Mouse (Mus musculus): ENCODE results near the gene Cenpt.
A peak's percentile ranks its signal among the peaks of the same experiment; 100 is the strongest.

The Cenpt gene

DNA sequence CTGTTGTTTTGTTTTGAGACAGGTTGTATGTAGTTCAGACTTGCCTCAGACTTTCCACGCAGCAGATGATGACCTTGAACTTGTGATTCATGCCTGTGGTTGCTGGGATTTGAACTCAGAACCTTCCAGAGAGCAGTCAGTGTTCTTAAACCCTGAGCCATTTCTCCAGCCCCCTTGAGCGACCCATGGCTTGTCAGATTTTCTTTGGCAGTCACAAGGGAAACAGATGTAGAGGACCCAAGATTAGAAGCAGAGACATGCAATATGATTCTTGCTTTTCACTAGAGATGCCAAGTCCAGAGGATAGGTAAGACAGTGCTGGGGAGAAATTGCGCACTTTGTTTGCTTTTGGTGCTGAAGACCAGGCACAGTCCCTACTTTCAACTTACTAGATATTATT is at the start of gene Cenpt:
Gene Cenpt (minus strand): TSS at position 101 of the 400 bp plus-strand sequence.
- DNase-seq = no peak

DNA sequence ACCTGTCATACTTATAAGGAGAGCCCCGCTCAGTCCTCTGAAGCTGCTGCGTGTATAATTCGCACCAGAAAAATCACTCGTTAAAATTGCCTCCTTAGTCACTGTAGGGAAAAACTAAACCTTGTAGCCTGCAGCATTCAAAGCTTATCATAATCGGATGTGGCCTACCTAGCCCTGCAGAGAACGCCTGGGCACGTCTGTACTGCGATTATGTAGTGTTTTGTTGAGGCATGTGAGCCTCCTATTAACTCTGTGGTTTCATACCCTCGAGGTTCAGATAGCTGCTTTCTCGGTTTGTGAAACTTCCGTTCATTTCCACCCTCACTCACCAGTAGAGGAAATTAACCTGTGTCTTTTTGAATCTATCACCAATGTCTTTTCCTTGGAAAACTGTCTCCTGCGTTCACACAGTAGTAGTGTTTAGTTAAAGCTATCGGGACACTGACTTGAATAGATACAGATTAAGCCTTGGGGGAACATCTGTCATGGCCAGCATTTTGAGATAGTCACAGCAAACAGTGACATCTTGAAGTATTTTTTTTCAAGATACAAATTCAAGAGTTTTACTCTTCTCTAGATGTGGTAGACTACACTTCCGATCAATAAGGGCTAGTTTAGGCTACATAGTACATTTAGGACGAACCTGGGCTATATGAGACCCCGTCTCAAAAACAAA is 48.0 kb upstream of the Cenpt start:
- DNase-seq = no peak

DNA sequence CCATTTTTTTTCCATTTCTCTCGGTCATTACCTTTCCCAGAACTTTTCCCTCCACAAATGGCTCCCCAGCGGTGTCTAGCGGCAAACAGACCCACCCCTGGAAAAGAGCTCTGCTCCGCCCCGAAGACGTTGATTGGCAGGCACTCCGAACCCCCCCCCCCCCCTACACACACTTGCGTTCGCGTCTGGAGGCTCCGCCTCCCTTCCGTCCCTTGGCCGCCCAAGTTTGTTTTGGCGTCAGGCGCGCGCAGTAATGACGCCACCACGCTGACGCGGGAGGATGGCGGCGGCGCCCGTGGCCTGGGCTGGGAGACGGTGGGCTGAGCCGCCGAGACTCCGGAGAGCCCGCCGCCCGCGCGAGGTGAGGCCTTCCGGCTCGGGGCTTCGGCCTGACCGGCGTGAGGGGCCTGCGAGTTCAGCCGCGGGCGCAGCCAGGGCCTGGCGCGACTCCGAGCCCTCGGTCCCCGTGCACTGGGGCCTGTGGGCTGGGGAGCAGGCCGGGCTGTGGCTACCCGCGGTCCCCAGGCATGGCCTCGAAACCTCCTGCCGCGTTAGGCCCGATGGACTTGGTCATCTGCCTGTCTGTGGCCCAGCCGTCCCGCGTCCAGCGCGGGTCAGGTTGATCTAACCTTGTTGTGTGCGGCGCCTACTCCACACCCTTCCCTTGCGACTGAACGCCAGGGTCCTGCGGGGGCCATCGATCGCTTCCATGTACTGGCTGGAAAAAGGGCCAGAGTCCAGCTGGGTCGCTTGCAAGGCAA is 47.3 kb upstream of the Cenpt start, which contains the start of gene Pskh1:
Gene Pskh1 (plus strand): TSS at position 262 of the 761 bp plus-strand sequence.
- peak; percentile 95 to 96 for DNase-seq

DNA sequence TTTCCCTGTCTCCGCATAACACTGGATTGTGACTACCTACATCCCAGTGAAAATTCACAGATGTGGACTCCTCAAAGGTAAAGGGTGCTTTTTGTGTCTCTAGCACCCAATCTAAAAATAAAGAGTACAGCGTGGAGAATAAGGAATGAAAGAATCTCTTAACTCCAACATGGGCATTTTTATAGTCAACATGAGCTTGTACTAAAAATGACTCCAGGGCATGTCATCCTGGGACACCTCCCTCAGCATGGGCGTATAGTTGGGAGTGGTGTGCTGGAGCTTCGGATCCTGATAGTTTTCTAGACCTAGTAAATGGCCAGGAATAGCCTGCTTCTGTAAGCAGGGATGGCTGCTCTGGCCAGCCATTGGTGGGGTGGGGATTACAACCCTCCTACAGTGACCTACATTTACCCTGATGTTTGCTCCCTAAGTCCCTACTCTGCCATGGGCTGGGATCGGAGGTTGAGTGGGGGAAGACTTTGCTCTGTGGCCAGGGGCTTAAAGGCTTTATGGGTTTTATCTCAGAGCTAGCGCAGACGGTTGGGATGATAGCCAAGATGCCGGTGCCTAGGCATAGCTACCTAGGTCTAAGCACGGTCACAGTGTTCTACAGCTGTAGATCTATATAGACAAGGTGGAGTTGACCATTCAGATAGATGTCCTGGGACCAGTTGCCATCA is 44.9 kb upstream of the Cenpt start:
- no peak for DNase-seq

DNA sequence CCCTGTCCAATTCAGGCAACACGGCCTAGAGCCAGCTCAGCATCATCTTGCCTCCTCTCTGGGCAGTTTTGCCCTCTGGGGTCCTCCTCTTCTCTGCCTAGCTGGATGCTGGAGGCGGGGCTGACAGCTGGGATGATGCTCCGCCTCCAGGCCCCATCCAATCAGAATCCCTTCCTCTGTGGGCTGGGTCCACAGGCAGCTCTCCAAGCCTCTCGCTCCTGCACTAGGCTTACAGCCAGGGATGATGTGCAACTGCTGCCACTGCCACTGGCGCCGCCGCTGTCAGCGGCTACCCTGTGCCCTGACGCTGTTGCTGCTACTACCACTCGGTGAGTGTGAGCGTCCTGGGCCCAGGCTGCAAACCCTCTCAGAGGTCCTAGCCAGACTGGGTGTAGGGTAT is 40.3 kb upstream of the Cenpt start, which contains the start of gene Nrn1l:
Gene Nrn1l (plus strand): TSS at position 229 of the 400 bp plus-strand sequence.
- peak; percentile 80 to 89 for DNase-seq

DNA sequence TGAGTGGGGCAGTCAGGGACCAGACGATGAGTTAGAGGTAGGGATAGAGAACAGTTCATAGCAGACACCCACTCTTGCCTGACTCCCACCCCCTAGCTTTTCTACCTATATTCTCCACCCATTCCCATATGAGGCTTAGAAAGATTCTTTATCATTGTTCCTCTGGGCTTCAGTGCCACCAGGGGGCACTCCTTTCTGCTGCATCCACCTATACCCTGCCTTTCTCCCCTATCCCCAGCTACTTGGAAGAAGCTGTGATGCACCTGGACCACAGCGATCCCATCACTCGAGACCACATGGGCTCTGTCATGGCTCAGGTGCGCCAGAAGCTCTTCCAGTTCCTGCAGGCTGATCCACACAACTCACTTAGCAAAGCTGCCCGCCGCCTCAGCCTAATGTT is 39.4 kb upstream of the Cenpt start:
- peak; percentile 41 to 54 for DNase-seq

DNA sequence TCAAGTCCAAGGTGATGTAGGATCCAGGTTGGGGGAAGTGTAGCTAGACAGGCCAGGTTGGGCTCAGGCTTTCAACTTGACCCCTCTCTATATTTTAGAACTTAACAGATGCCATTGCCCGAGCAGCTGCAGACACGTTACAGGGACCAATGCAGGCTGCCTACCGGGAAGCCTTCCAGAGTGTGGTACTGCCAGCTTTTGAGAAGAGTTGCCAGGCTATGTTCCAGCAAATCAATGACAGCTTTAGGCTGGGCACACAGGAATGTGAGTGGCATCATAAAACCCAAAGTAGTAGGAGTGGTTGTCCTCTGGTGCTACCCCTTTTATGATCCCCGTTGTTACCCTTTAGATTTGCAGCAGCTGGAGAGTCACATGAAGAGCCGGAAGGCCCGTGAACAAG is 37.8 kb upstream of the Cenpt start:
- no peak for DNase-seq

DNA sequence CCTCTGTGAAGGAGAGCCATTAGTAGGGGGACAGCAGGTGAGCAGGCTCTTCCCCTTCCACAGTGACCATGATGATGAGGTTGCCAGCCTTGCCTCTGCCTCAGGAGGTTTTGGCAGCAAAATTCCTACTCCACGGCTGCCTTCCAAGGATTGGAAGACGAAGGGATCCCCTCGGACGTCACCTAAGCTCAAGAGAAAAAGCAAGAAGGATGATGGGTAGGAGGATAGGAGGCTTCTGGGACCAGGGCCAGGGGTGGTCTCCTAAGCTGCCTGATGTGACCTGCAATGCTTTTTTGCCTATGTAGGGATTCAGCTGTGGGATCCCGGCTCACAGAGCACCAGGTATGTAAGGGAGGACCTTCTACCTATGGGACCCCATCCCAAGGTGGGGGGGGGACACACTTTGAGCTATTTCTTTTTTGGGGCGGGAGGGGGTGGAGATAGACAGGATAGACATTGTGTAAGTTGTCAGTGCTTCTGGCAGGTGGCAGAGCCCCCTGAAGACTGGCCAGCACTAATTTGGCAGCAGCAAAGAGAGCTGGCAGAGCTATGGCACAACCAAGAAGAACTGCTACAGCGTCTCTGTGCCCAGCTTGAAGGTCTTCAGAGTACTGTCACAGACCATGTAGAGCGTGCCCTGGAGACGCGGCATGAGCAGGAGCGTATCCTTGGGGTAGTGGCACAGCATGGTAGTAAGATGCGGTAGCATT is 36.8 kb upstream of the Cenpt start:
- DNase-seq = no peak

DNA sequence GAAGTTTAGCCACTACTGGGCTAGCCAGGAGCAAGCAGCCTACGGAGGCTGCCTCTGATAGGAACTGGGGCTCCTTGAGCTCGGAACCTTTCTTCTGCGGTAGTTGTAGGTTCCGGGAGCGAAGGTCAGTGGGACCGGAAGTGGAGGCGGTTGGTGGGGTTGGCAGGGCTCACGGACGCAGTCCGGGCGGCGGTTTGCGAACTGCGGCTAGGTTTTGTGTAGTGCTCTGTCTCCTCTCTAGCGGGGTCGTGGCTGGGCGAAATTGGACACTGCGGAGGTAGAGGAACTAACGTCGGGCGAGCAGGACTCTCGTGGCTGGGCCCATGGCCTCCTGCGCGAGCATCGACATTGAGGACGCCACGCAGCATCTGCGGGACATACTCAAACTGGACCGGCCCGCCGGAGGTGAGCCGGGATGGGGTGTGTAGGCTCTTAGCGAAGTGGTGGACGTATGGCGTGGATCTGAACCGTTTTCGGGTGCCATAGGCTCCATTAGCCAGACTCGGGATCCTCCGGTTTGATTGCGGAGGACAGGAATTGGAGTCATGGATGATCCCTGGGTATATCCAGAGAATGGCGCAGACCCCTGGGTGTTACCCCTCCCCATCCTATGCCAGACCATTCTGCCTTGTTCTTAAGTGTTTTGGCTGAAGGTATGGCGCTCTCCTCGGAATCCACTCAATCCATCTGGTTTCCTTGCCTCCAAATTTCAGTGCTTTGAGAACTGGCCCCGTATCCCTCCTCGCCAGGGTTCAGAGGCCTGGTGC is 27.9 kb upstream of the Cenpt start, which contains the start of gene Edc4:
Gene Edc4 (plus strand): TSS at position 128 of the 767 bp plus-strand sequence.
- peak; percentile 91 to 92 for DNase-seq

DNA sequence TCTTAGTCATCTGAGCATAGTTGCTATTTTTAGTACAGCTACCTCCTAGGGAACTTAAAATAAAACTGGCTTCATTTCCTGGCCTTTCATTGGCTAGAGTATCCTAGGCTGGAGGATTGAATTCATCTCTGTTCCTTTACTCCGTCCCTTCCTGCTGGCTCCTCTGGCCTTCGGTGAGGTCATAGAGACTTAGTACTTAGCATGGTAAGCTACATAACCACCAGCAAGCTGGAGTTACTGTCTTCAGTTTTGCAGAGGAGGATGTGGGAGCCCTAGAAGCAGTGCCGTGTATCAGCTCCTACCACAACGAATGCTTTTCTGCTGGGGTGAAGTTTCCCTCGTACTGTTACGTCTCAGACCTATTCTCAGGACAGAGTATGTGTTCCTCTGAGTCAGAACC is 21.2 kb upstream of the Cenpt start:
- DNase-seq = no peak

DNA sequence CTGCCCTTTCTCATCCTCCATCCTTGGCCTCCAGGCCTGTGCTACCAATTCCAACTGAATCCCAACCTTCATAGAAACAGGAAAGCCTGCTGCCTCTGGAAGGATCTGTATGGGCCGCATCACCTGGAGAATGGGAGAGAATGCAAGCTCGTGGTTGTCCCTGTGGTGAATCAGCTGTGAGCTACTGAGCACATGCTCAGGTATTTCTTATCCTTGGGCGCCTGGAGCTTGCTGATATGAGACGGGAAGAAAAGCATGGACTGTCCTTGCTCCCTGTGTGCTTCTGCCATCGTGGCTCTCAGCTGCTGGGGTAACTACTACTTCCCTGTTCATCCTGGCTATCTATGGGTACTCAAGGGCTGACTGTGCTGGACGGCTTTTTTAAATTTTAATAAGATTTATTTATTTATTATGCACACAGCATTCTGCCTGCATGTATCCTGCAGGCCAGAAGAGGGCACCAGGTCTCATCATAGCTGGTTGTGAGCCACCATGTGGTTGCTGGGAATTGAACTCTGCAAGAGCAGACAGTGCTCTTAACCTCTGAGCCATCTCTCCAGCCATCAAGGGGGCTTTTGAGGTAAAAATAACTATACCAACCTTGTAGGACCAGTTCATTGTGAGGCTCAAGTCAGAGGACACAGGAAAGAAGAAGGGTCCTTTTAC is 13.4 kb upstream of the Cenpt start:
- DNase-seq = peak in 1 of 2 experiments; percentile 18

DNA sequence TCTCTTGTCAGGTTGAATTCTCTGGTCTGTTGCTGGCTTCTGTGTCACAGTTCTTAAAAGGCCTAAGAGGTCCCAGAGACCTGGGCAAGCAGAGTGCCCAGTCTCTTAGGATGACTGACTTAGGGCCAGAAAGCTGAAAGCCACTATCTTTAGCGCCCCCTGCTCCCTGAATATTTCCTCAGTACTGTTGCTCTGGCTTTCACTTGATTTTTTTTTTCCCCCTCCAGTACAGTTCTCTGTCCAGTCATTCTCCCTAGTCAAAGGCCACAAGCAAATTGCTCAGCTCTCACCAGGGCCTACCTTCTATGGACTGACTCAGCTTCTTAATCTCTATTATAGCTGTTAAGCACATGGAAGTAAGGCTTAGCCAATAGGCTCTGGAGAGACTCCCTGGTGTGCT is 8.9 kb upstream of the Cenpt start:
- peak; percentile 27 to 55 for DNase-seq

DNA sequence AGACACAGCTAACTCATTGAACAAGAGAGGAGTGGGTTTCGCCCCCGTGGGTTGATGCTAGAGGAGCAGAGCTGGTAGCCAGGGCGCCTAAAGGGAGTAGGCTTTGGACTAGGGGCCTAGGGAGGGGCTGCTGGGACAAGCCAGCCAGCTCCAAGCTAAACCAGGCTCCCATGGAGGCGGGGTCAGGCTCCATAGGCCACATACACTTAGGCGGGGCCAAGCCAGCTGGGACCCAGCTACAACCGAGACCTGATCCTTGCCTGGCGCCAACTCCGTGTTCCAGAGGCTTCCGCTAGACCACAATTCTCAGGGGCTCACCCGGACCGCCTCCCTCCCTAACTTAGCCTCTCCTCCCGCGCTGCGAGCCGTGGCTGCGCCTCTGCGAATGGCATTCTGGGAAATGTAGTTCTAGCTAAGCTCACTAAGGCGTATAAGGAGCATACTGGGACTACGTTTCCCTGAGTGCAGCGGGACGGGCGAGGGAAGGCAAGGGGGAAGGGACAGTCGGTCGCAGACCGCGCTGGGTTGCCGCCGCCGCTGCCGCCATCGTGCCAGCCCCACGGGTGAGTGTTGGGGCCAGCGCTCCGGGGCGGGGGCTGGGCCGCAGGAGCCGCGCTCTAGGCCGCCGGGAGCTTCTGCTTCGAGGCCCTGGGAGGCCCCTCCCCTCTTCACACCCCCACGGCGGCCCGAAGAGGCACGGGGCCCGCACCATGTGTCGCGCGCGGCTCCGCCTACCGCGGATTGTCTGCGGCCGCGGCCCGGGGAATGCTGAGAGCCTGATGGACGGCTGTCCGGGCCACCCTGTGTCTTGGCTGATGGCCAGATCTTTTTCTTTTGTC is 7.3 kb upstream of the Cenpt start, which contains the start of gene Nutf2:
Gene Nutf2 (plus strand): TSS at position 438 of the 839 bp plus-strand sequence.
- DNase-seq = peak; percentile 95 to 98

DNA sequence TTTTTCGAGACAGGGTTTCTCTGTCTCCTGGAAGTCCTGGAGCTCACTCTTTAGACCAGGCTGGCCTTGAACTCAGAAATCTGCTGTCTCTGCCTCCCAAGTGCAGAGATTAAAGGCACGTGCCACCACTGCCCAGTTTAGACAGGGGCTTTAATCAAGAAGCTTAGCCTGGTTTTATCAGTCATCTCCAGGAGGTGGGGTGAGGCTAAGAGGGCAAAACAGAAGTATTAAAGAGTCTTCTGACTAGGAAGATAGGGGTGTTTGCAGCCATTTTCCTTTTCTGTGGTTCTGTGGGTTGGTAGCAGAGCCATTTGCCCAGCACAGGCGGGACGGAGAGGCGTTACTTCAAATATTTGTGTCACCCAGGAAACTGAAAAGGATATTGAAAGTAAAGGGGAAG is 6.2 kb upstream of the Cenpt start:
- no peak for DNase-seq

DNA sequence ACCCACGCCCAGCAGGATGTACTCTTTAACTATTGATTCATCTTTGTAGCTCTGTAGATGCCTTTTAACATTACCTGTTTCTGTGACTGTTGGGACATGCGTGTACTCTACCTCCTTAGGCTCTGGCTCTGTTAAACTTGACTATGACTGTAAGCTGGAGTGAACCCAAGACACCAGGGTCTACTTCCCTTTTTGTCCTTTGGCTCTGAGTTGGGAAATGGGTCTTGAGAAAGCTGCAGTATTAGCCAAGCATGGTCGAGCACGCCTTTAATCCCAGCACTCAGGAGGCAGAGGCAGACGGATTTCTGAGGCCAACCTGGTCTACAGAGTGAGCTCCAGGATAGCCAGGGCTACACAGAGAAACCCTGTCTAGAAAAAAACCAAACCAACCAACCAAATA is 5.4 kb upstream of the Cenpt start:
- DNase-seq = no peak

DNA sequence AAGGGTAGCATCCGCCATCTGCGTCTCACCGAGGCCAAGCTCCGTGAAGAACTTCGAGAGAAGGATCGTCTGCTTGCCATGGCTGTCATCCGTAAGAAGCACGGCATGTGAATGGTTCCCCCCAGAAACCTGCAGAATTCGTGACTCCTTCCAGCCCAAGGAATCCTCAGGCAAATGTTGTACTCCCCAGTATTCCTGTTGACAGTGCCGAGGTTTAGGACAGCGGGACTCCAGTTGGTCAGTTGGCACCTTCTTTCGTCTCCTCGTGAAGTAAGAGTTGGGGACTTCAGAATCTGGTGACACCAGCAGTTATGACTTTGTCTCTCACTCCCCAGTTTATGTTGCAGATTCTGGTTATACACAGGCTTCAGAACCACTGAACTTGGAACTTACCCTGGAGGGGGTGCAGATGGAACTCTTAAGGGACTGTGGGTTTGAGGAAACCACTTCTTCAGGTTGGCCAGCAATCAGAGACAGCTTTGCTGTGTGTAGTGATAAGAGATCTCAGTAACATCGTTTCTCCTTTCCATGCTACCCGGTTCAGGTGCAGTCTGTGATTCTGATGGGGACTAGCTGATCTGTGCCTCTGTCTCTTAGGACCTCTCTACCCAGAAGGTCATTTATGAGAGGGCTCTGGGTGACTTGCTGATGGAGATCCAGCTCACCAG is 3.2 kb upstream of the Cenpt start:
- no peak for DNase-seq

DNA sequence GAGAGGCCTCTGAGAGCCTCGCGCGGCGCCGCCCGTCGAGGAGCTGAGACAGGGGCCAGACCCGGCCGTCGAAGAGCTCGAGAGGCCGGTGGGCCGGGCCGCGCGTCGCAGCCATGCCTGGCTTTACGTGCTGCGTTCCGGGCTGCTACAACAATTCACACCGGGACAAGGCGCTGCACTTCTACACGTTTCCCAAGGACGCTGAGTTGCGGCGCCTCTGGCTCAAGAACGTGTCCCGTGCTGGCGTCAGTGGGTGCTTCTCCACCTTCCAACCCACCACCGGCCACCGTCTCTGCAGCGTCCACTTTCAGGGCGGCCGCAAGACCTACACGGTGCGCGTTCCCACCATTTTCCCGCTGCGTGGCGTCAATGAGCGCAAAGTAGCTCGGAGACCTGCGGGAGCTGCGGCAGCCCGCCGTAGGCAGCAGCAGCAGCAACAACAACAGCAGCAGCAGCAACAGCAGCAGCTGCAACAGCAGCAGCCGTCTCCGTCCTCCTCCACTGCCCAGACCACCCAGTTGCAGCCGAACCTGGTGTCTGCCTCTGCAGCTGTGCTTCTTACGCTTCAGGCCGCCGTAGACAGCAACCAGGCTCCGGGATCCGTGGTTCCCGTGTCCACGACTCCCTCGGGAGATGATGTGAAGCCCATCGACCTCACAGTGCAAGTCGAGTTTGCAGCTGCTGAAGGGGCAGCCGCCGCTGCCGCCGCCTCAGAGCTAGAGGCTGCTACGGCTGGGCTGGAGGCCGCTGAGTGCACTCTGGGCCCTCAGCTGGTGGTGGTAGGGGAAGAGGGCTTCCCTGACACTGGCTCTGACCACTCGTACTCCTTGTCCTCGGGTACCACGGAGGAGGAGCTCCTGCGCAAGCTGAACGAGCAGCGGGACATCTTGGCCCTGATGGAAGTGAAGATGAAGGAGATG is 2.4 kb upstream of the Cenpt start:
- peak; percentile 67 to 79 for DNase-seq

DNA sequence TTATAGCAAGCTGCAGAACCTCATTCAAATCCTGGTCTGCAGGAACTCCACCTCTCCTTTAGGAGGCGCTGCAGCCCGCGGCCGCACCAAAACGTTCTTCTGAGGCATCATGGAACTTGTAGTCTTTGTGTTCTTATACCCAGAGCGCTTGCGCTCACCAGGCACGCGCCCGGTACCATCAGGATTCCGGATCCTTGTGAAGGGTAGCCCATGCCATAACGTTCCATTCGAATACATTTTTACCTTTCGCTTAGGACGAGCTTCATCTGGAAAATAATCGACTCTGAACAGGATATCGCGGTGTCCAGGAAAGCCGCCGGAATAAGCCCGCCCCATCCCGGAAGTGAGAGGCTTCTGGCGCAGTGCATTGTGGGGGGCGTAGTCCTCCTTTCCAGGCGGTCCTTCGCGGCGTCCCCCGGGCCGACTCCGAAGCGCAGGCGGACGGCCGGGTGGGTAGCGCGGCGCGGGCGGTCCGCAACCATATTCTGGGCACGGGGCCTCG is 1.7 kb upstream of the Cenpt start, which contains the start of gene Thap11:
Gene Thap11 (plus strand): TSS at position 418 of the 502 bp plus-strand sequence.
- DNase-seq = peak; percentile 95 to 97
